Mouse (Mus musculus): ENCODE data around the gene C2cd4d. TPM values are rescaled to one million over a fixed set of nuclear protein-coding genes. Genes with fewer than 3 reads are reported as not detected.

Gene C2cd4d
- polyA plus RNA-seq, 1 experiment from 2014 or later, result 3.1 TPM

- H3K4me1 ChIP-seq, result peaks cover 14% of the 10 kb centered on the region
- 82% methylated on average over 4 of the region's 4 CpGs for whole genome bisulfite sequencing
- H3K4me2 ChIP-seq (replicated peaks), result no peak overlapping the region
- no peaks in the 10 kb centered on the region for H3K36me3 ChIP-seq
- ATAC-seq (ENCODE audit: low FRiP score, low read depth), result no peak
- H3K4me3 ChIP-seq, result no peak overlapping the region
- peaks cover 61% of the 10 kb centered on the region for H3K27me3 ChIP-seq
- H3K9ac ChIP-seq, result no peak overlapping the region
- H3K9me3 ChIP-seq, result no peaks in the 10 kb centered on the region
- H3K27ac ChIP-seq, result no peak overlapping the region
Measured at GRCm38 (mm10) chr3:94396851-94397250, 34.6 kb downstream of the C2cd4d start.

GRCm38 (mm10) chr3:94398217-94398616, 36.0 kb downstream of the C2cd4d start, which contains the start of gene Lingo4:
Gene Lingo4 (plus strand): TSS chr3:94398517.
- ATAC-seq (ENCODE audit: low FRiP score, low read depth), result no peak
- Histone ChIP-seq H3K9me3 (no peaks in the 10 kb centered on the region), H3K4me1 (peaks cover 14% of the 10 kb centered on the region), H3K27ac (no peak within 1 kb of the TSS), H3K9ac (peak within 1 kb of the TSS; percentile 45), H3K27me3 (peaks cover 75% of the 10 kb centered on the region), H3K4me3 (peak within 1 kb of the TSS; percentile 32), H3K4me2 (replicated peaks) (peak within 1 kb of the TSS; percentile 63), H3K36me3 (no peaks in the 10 kb centered on the region)
- 70% methylated on average over 6 of the region's 6 CpGs for WGBS

- no peak for ATAC-seq (ENCODE audit: low FRiP score, low read depth)
- H3K27ac ChIP-seq, result no peak overlapping the region
- H3K9me3 ChIP-seq, result no peaks in the 10 kb centered on the region
- no peaks in the 10 kb centered on the region for H3K36me3 ChIP-seq
- H3K4me3 ChIP-seq, result peak overlapping the region; percentile 32
- H3K27me3 ChIP-seq, result peaks cover 82% of the 10 kb centered on the region
- WGBS, result 2% methylated on average over 20 of the region's 20 CpGs
- peak overlapping the region; percentile 45 for H3K9ac ChIP-seq
- H3K4me2 ChIP-seq (replicated peaks), result peak overlapping the region; percentile 63
- peaks cover 9% of the 10 kb centered on the region for H3K4me1 ChIP-seq
Measured at GRCm38 (mm10) chr3:94398943-94399481, 36.8 kb downstream of the C2cd4d start.

- Histone ChIP-seq H3K36me3 (no peaks in the 10 kb centered on the region), H3K9ac (no peak overlapping the region), H3K4me1 (peaks cover 15% of the 10 kb centered on the region), H3K4me3 (no peak overlapping the region; the same call in 1 of the 2 replicates), H3K9me3 (no peaks in the 10 kb centered on the region), H3K27me3 (peaks cover 89% of the 10 kb centered on the region), H3K4me2 (replicated peaks) (0 out of 2 replicates have a peak overlapping the region, but pooled peaks have one; percentile 63), H3K27ac (no peak overlapping the region)
- ATAC-seq (ENCODE audit: low FRiP score, low read depth), result no peak
- 53% methylated on average over 5 of the region's 5 CpGs for WGBS
Measured at GRCm38 (mm10) chr3:94399663-94400310, 37.5 kb downstream of the C2cd4d start.

GRCm38 (mm10) chr3:94402451-94402850, 40.2 kb downstream of the C2cd4d start:
- H3K27me3 ChIP-seq, result peaks cover 82% of the 10 kb centered on the region
- WGBS, result 60% methylated on average over 8 of the region's 8 CpGs
- H3K9ac ChIP-seq, result no peak overlapping the region
- H3K36me3 ChIP-seq, result no peaks in the 10 kb centered on the region
- no peak overlapping the region for H3K4me3 ChIP-seq
- peaks cover 21% of the 10 kb centered on the region for H3K4me1 ChIP-seq
- H3K27ac ChIP-seq, result no peak overlapping the region
- H3K4me2 ChIP-seq (replicated peaks), result no peak overlapping the region
- no peak for ATAC-seq (ENCODE audit: low FRiP score, low read depth)
- no peaks in the 10 kb centered on the region for H3K9me3 ChIP-seq

GRCm38 (mm10) chr3:94404366-94405054, 42.3 kb downstream of the C2cd4d start:
- 24% methylated on average over 7 of the region's 7 CpGs for WGBS
- no peaks in the 10 kb centered on the region for H3K36me3 ChIP-seq
- H3K4me2 ChIP-seq (replicated peaks), result no peak overlapping the region
- H3K4me1 ChIP-seq, result peaks cover 12% of the 10 kb centered on the region; the same call in 1 of the 2 replicates
- no peak overlapping the region for H3K9ac ChIP-seq
- H3K4me3 ChIP-seq, result no peak overlapping the region
- H3K27me3 ChIP-seq, result peaks cover 62% of the 10 kb centered on the region
- ATAC-seq (ENCODE audit: low FRiP score, low read depth), result peak; percentile 82; the same call in 1 of the 2 replicates
- no peaks in the 10 kb centered on the region for H3K9me3 ChIP-seq
- no peak overlapping the region for H3K27ac ChIP-seq

- 57% methylated on average over 4 of the region's 4 CpGs for WGBS
- Histone ChIP-seq H3K36me3 (no peaks in the 10 kb centered on the region), H3K4me1 (peaks cover 12% of the 10 kb centered on the region; the same call in 1 of the 2 replicates), H3K9ac (no peak overlapping the region), H3K27ac (no peak overlapping the region), H3K4me2 (replicated peaks) (no peak overlapping the region), H3K9me3 (no peaks in the 10 kb centered on the region), H3K27me3 (peaks cover 51% of the 10 kb centered on the region), H3K4me3 (no peak overlapping the region)
- ATAC-seq (ENCODE audit: low FRiP score, low read depth), result no peak
Measured at GRCm38 (mm10) chr3:94405561-94405960, 43.3 kb downstream of the C2cd4d start.

GRCm38 (mm10) chr3:94412530-94412929, 50.3 kb downstream of the C2cd4d start:
- Histone ChIP-seq H3K4me3 (peak overlapping the region; percentile 50), H3K36me3 (no peaks in the 10 kb centered on the region), H3K9ac (peak overlapping the region; percentile 35; the same call in 1 of the 2 replicates), H3K9me3 (no peaks in the 10 kb centered on the region), H3K27ac (no peak overlapping the region), H3K4me1 (peaks cover 10% of the 10 kb centered on the region), H3K4me2 (replicated peaks) (peak overlapping the region; percentile 85), H3K27me3 (peaks cover 6% of the 10 kb centered on the region; the same call in 1 of the 2 replicates)
- 8% methylated on average over 25 of the region's 25 CpGs for WGBS
- ATAC-seq (ENCODE audit: low FRiP score, low read depth), result peak; percentile 25; the same call in 1 of the 2 replicates

GRCm38 (mm10) chr3:94413031-94413679, 50.9 kb downstream of the C2cd4d start, which contains the start of gene Tdrkh:
Gene Tdrkh (plus strand): TSS chr3:94413273.
- Histone ChIP-seq H3K9me3 (no peaks in the 10 kb centered on the region), H3K4me3 (peak within 1 kb of the TSS; percentile 50), H3K4me1 (peaks cover 10% of the 10 kb centered on the region), H3K36me3 (no peaks in the 10 kb centered on the region), H3K4me2 (replicated peaks) (peak within 1 kb of the TSS; percentile 85), H3K27me3 (peaks cover 6% of the 10 kb centered on the region; the same call in 1 of the 2 replicates), H3K9ac (peak within 1 kb of the TSS; percentile 59), H3K27ac (no peak within 1 kb of the TSS)
- ATAC-seq (ENCODE audit: low FRiP score, low read depth), result peak; percentile 99
- WGBS, result 9% methylated on average over 52 of the region's 52 CpGs

All from limb, embryonic 13.5 days (tissue).